Mouse (Mus musculus): ENCODE measurements around the gene Uchl5.
A peak's percentile ranks its signal among the peaks of the same experiment; 100 is the strongest.

DNA sequence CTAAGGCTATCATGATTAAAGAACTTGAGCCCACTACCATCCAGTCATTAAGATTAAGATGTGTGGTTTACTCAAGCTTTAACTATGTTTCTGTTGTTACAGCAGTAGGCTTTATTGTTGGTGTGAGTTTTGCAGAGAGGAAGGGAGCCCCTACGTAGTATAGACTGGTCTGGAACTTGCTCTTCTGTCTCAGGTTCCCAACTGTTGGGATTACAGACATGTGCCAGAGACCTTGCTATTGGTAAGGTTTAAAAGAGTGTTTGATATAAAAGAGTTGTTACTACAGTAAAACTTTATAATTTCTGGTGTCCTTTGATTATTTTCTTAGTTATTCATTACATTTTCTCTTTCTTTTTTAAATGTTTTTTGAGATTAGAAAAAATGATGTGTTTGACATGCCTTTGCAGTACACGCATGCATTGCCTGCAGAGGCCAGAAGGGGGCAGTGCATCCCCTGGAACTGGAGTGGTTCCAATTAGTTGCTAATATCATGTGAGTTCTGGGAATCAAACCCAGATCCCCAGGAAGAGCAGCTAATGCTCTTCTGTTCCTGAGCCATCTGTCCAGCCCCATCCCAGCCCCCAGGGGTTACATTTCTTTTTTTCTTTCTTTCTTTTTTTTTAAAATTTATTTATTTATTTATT is 11.6 kb downstream of the Uchl5 start:
- TF ChIP-seq POLR2A (IDR thresholded peaks at IDR 0.05; ENCODE audit: borderline replicate concordance, extremely low read depth, low read depth, low read length) (no peak), CTCF (IDR thresholded peaks at IDR 0.05; ENCODE audit: insufficient read depth, low read length) (peak; percentile 92)

Data from lung, adult 2 months (tissue).